Mouse (Mus musculus) kidney, postnatal 4 days (tissue): ENCODE results near the gene Scnm1.

ENCODE experiments used
- DNase-seq, 2 experiments: peaks; one replicate each; pipeline ENCODE4 v3.0.0; 2021; ENCODE audit warnings: mixed read lengths in 2 of 2

The Scnm1 gene

DNA sequence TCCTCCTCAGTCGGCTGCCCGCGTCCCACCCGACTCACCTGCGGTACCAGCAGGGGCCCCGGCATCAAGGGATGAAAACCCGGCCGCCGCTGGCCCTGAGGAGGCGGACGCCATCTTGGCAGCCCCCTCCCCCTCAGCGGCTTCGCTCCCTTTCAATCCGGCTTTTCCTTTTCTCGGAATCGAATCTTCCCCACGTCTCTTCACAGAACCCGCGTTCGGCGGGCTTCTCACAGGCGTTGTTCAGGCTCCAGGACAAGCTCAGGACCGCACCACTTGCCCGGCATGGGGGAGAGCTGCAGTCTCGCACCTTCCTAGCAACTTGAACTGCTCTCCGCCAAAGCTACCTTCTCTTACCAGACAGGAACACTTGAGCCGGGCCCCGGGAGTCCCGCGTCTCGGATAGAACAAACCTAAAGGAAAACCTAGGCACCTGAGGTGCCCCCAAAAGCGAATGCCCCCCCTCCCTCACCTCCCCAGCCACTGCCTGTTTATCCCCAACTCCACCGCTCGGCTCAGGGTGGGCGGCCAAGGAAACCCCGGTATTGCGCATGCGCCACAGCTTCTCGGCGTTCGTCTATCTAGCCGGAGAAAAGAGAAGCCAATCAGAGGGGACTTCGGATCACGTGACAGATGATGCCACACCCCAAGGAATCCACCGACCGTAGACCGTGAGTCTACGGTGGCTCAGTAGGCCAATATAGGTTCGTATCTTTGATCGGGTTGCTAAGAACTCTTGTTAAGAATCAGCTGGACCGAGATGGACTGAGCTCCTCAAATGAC is 27.3 kb downstream of the Scnm1 start, which contains the start of gene Pip5k1a:
TSS of gene Pip5k1a (minus strand) at position 593 of the 780 bp plus-strand sequence.
- peak; percentile 97 to 98 for DNase-seq

DNA sequence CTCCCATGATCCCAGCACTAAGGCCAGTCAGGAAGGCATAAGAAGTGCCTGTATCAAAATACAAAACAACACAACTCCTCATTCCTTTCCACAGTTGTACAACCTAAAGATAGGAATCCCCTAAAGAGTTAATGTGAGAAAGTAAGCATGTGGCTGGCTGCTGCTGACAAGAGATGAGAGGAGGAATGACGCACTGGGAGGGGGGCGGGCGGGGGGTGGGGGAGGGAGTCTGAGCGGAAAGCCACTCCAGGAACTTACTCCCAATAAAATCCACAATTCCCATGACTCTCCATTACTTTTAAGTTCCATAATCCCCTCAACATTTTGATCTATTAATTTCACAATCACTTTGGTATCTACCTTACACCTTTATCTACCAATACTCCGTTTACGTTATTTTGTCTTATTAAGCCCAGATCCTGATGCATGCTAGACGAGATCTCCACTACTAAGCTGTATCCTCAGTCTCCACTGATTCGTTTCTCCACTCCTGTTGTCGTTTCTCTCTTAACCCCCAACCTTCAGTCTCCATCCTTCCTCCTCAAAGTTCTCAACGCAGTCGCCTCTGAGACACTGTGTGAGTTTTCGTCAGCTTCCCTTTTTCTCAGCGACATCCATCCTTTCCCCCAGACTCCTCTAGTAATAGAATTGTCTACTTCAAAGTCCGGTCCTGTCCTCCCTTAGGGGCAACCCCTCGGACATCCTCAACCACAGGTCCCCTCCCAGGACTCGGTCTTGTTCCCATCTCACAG is 28.0 kb downstream of the Scnm1 start:
- DNase-seq: no peak

DNA sequence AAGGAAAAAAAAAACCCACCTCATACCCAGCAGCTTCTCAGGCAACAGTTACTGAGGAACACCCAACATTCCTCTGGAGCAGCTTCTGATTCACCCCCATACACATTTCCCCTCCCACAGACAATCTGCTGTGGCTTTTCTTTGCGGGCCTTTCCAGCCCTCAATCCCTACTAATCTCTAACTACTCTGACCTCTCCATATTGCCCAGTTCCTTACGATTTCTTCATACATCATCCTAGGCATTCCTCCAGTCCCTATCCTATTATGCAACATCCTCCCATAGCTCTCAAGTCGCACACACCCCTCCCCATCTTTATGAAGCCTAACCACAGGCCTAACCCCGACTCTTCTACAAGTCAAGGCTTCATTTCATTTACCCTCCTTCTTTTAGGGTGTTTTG is 28.7 kb downstream of the Scnm1 start:
- DNase-seq: no peak

DNA sequence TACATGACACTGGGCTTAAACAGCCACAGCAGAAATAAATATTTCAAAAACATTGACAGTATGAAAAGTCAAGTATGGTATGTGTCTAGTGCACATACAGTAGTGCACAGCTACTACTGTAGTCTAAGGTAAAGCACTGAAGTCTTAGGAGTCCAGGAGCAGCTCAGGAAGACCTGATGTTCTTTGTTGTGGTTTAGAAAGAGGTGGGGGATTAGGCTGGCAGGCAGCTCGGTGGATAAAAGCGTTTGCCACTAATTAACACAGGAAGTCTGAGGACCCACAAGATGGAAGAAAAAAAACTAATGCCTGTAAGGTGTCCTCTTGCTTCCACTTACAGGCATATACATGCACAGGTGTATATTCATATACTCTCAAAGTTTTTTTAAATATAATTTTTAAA is 33.0 kb downstream of the Scnm1 start:
- DNase-seq: no peak

DNA sequence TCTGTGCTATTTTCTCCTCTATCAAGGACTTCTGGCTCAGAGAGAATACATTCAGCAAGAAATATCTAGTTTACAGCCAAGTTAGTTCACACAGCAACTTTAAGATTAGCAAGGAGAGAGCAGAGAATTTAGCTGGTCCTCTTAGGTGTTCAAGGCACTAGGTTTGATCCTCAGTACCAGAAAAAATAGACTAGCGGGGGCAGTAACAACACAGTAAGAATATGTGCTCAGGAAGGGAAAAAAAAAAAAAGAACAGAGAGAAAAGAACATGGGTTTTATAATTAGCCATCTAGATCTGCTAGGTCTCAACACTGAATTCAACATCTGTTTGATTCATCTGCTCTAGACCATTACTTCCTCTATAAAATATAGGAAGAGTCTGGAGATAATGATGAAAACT is 45.7 kb downstream of the Scnm1 start:
- DNase-seq: no peak
